Mouse (Mus musculus) embryonic fibroblast, embryonic 13.5 days (primary cell): ENCODE data around the gene Ccl19. TPM values are rescaled to one million over a fixed set of nuclear protein-coding genes. Genes with fewer than 3 reads are reported as not detected.
"Not testable (repeated sequence)": the region's sequence is repeated elsewhere in the genome, so short reads cannot be mapped to it uniquely, and the experiment has no call there.

Source experiments
- H3K27ac ChIP-seq: 2 replicates; pipeline ENCODE4 v1.5.1; 2012; ENCODE audit warnings: low read length, control low read depth, inconsistent platforms; ENCODE audit not compliant: insufficient read depth
- H3K4me1 ChIP-seq: 2 replicates; pipeline ENCODE4 v1.6.1; 2011; ENCODE audit warnings: low read length; ENCODE audit not compliant: control insufficient read depth, insufficient read depth
- H3K4me3 ChIP-seq: 2 replicates; pipeline ENCODE4 v1.5.1; 2011; ENCODE audit warnings: mild to moderate bottlenecking, control low read depth, low read length; ENCODE audit not compliant: insufficient read depth
- polyA plus RNA-seq: library from polyadenylated mRNA; stranded (reverse); fragments of >200 nt; gene quantifications from 2 replicates; pipeline ENCODE4 v1.2.4, GENCODE M21; 2011; ENCODE audit warnings: low read depth; ENCODE audit not compliant: missing spikeins, insufficient read length

Ccl19 gene
- not detected in 2 replicates for polyA plus RNA-seq

- not testable (repeated sequence) for H3K4me3 ChIP-seq, H3K27ac ChIP-seq, H3K4me1 ChIP-seq
Measured at GRCm38 (mm10) chr4:42756477-42756876, at the start of gene Ccl19. Gene Ccl19, minus strand, starts transcription at chr4:42756577.

DNA sequence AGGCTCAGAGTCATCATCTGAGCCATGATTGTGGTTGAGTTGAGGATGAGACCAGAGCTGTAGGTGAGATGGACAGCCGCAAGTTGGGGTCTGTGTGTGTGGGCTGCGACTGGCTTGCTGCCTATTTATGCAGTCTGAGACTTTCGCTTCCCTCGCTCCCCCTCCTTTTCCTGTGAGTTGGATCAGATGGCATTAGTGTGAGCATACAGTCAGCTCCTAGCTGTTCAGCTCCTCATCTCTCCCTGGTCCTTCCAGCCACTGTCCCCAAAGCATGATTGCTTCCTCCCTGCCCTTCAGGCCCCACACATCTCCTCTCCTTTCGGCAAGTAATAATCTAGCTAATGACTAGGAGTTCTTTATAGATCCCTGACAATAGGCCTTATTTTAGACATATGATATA, 17.5 kb upstream of the Ccl19 start, which contains the start of gene Ccl21a:
Gene Ccl21a (minus strand): TSS at position 101 of the 400 bp plus-strand sequence.
- H3K4me1 ChIP-seq, H3K27ac ChIP-seq, H3K4me3 ChIP-seq: not testable (repeated sequence)

DNA sequence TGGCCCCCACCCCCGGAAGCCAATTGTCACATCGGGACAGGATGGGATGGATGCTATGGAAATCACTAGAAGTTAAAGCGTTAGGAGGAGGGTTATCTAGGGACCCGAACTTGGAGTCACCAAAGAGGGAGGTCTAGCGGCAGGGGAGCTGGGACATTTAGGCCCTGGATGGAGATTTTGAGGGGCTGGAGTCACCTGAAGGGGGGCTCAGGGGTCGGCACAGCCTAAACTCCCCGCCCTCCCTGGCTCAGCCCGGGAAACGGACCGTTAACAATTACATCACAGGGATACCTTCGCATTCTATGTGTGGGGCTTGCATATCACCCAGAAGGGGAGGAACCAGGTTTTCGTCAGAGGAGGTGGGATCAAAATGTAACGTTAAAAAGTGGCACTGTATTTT, 21.1 kb downstream of the Ccl19 start, which contains the start of gene 4930578G10Rik:
Gene 4930578G10Rik (plus strand): TSS at position 301 of the 400 bp plus-strand sequence.
- not testable (repeated sequence) for H3K27ac ChIP-seq, H3K4me3 ChIP-seq, H3K4me1 ChIP-seq

Other genes with a start within 250 kb of the Ccl19 start
- gene Fam205a2, start 228.4 kb downstream of the Ccl19 start, polyA plus RNA-seq, result not detected in 2 replicates
- gene Gm10591, start 144.4 kb downstream of the Ccl19 start, polyA plus RNA-seq, result not detected in 2 replicates
- gene Gm2564, start 126.9 kb downstream of the Ccl19 start, polyA plus RNA-seq, result not detected in 2 replicates
- gene Ccl27b, start 101.3 kb downstream of the Ccl19 start, polyA plus RNA-seq, result not detected in 2 replicates
- gene Il11ra2, start 94.7 kb downstream of the Ccl19 start, polyA plus RNA-seq, result not detected in 2 replicates
- gene 4930578G10Rik, start 21.0 kb downstream of the Ccl19 start, polyA plus RNA-seq, result not detected in 2 replicates
- gene Ccl21a, start 17.4 kb upstream of the Ccl19 start, polyA plus RNA-seq, result not detected in 2 replicates
- gene Fam205a1, start 97.3 kb upstream of the Ccl19 start, polyA plus RNA-seq, result not detected in 2 replicates
- 0.18 TPM in 1 of 2 replicates, not detected in the other for gene Gm12394, start 100.2 kb upstream of the Ccl19 start, polyA plus RNA-seq
- not detected in 2 replicates for gene Fam205c, start 117.7 kb upstream of the Ccl19 start, polyA plus RNA-seq
- not detected in 2 replicates for gene Phf24, start 160.1 kb upstream of the Ccl19 start, polyA plus RNA-seq
- 31.3 and 38.5 TPM in 2 replicates for gene Dnajb5, start 193.2 kb upstream of the Ccl19 start, polyA plus RNA-seq
- not detected in 2 replicates for gene 1700022I11Rik, start 213.0 kb upstream of the Ccl19 start, polyA plus RNA-seq
- 310 and 337 TPM in 2 replicates for gene Vcp, start 243.9 kb upstream of the Ccl19 start, polyA plus RNA-seq